Mouse (Mus musculus) subcutaneous adipose tissue, adult 2 months (tissue): ENCODE data around the gene Ceacam10. TPM values are rescaled to one million over a fixed set of nuclear protein-coding genes. Genes with fewer than 3 reads are reported as not detected.

Experiments used
- polyA plus RNA-seq: library from polyadenylated mRNA; depleted of rRNA; stranded (reverse); fragments of >200 nt; gene quantifications from 2 replicates; pipeline ENCODE4 v1.2.3, GENCODE M21; 2012; ENCODE audit warnings: low replicate concordance; rRNA removed

The Ceacam10 gene
- 0.72 and 2.0 TPM in 2 replicates for polyA plus RNA-seq

DNA sequence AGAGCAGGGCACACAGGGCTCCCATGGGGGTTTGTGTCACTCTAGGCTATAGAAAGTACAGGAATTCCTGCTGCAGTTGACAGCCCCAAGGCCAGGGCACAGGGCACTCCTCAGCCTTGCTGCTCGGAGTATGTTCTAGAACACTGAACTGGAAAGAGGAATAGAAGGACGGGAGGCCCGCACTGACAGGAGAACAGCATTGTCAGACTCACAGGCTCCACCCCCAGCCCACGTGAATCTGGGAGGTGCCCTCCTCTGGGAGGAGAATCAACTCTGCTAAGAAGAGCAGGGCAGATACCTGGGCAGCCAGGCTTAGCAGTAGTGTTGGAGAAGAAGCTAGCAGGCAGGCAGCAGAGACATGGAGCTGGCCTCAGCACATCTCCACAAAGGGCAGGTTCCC is at the start of gene Ceacam10:
Ceacam10 (plus strand) TSS at position 289 of the 400 bp plus-strand sequence.

DNA sequence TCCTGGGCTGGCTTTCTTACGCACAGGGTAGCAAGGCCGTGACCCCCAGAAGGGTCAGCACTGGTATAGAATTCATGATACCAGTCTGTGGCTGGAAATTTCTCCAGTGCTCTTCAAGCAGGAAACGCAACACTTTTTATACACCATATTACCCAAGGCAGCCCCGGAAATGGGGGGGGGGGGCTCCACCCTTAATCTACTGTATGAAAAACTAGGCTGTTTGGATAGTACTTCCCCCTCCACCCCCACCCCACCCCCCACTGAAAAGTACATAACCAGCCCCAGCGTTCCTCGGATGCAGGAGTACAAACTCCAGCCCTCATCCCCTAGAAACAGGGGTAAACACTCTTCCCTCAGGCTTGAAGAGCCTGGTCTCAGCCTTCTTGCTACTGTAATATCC is 16.8 kb upstream of the Ceacam10 start, which contains the start of gene Cd177:
Cd177 (minus strand) TSS at position 101 of the 400 bp plus-strand sequence.

Other genes starting within 250 kb of the Ceacam10 start
- gene Irgq, start 246.5 kb upstream of the Ceacam10 start, polyA plus RNA-seq: 19.3 and 22.6 TPM in 2 replicates
- gene Pinlyp, start 231.1 kb upstream of the Ceacam10 start, polyA plus RNA-seq: 0.15 TPM in 1 of 2 replicates, not detected in the other
- 38.3 and 65.9 TPM in 2 replicates for gene Xrcc1, start 230.9 kb upstream of the Ceacam10 start, polyA plus RNA-seq
- gene Ethe1, start 189.7 kb upstream of the Ceacam10 start, polyA plus RNA-seq: 16.2 and 42.4 TPM in 2 replicates
- gene Zfp575, start 189.6 kb upstream of the Ceacam10 start, polyA plus RNA-seq: 0.23 and 1.2 TPM in 2 replicates
- gene Phldb3, start 166.4 kb upstream of the Ceacam10 start, polyA plus RNA-seq: 0.92 and 2.6 TPM in 2 replicates
- 0.07 and 0.81 TPM in 2 replicates for gene Lypd3, start 140.7 kb upstream of the Ceacam10 start, polyA plus RNA-seq
- not detected in 2 replicates for gene Tex101, start 100.5 kb upstream of the Ceacam10 start, polyA plus RNA-seq
- not detected in 2 replicates for gene BC049730, start 68.0 kb upstream of the Ceacam10 start, polyA plus RNA-seq
- gene Gm4763, start 50.3 kb upstream of the Ceacam10 start, polyA plus RNA-seq: not detected in 2 replicates
- gene Cd177, start 16.9 kb upstream of the Ceacam10 start, polyA plus RNA-seq: 0.10 and 0.41 TPM in 2 replicates
- gene Gm9844, start 85.0 kb downstream of the Ceacam10 start, polyA plus RNA-seq: 3.5 and 6.8 TPM in 2 replicates
- not detected in 2 replicates for gene Lypd4, start 92.7 kb downstream of the Ceacam10 start, polyA plus RNA-seq
- 0.20 TPM in 1 of 2 replicates, not detected in the other for gene Dmrtc2, start 92.9 kb downstream of the Ceacam10 start, polyA plus RNA-seq
- 506 and 945 TPM in 2 replicates for gene Rps19, start 107.2 kb downstream of the Ceacam10 start, polyA plus RNA-seq
- gene Cd79a, start 120.2 kb downstream of the Ceacam10 start, polyA plus RNA-seq: 2.0 and 3.7 TPM in 2 replicates
- 231 and 248 TPM in 2 replicates for gene Arhgef1, start 125.7 kb downstream of the Ceacam10 start, polyA plus RNA-seq
- gene Gm4881, start 167.3 kb downstream of the Ceacam10 start, polyA plus RNA-seq: not detected in 2 replicates
- 496 and 596 TPM in 2 replicates for gene Rabac1, start 195.5 kb downstream of the Ceacam10 start, polyA plus RNA-seq
- gene Atp1a3, start 228.8 kb downstream of the Ceacam10 start, polyA plus RNA-seq: 14.8 and 16.0 TPM in 2 replicates